Mouse (Mus musculus) hindbrain, embryonic 10.5 days (tissue): ENCODE results near the gene Pax2. TPM values are rescaled to one million over a fixed set of nuclear protein-coding genes. Genes with fewer than 3 reads are reported as not detected.

Source experiments
- DNase-seq: peaks from one replicate; pipeline ENCODE4 v3.0.0-alpha.2; 2017; ENCODE audit warnings: low spot score
- H3K27ac ChIP-seq: fragments of 300-500 bp; sonication (generic); 2 replicates; pipeline ENCODE4 v1.5.1; 2016; ENCODE audit warnings: mild to moderate bottlenecking, moderate library complexity
- H3K27me3 ChIP-seq: fragments of 300-500 bp; sonication (generic); 2 replicates; pipeline ENCODE4 v1.6.1; 2016; ENCODE audit warnings: mild to moderate bottlenecking; ENCODE audit not compliant: poor library complexity, insufficient read depth, severe bottlenecking
- H3K36me3 ChIP-seq: fragments of 300-500 bp; sonication (generic); 2 replicates; pipeline ENCODE4 v1.6.1; 2016; ENCODE audit warnings: mild to moderate bottlenecking, moderate library complexity
- H3K4me1 ChIP-seq: fragments of 300-500 bp; sonication (generic); replicated peaks from 2 replicates; pipeline ENCODE4 v1.6.1; 2016; ENCODE audit warnings: mild to moderate bottlenecking
- H3K4me3 ChIP-seq: fragments of 300-500 bp; sonication (generic); 2 replicates; pipeline ENCODE4 v1.5.1; 2016; ENCODE audit warnings: mild to moderate bottlenecking, moderate library complexity
- H3K9me3 ChIP-seq: fragments of 300-500 bp; sonication (generic); 2 replicates; pipeline ENCODE4 v1.6.1; 2016; ENCODE audit warnings: mild to moderate bottlenecking, moderate library complexity
- WGBS: fragments of 180-500 bp; shearing (Covaris S2); methylation state at CpG from one replicate; pipeline ENCODE4 v1.1.7; 2016; 5-methylcytosine and 5-hydroxymethylcytosine counted together
- polyA plus RNA-seq: library from polyadenylated mRNA; unstranded; fragments of >200 nt; fragmentation: Nextera tagmentation; extraction: Ambion mirVana; gene quantifications from 2 replicates; pipeline ENCODE4 v1.2.1, GENCODE M21; 2016

The Pax2 gene
- polyA plus RNA-seq, 1 experiment from 2014 or later: 8.2 TPM

DNA sequence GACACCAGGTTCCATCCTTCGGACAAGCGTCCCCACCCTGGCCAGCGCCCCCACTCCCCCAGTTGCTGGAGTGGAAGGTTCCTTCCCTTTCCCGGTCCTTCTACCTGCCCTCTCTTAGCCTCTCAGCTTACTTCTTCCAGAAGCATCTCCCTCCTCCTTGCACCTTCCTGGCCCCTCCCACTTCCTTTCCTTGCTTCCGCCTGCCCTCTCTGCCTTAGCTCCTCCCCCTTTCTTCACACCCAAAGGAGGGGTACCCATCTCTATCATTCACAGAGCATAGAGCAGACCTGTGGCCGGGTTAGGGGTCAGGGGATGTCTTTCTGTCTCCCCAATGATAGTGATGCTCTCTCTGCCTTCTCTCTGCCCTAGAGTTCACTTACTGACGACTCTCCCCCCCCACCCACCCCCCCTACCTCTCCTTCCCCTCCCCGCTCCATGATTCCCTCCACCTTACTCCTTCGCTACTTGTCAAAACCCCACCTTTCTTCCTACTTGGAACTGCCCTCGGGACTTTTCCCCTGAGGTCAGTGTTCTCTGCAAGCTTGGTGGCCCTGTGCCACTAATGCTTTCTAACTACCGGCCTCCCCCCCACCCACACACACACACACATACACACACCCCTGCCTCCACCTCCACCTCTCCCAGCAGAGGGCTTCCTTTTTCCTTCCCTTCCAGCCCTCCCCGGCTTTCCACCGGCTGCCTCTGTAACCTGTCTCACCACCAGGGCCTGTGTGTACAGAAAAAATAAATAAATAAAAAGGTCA, 57.0 kb downstream of the Pax2 start:
- DNase-seq: no peak
- no peaks in the 10 kb centered on the region for H3K36me3 ChIP-seq
- no peaks in the 10 kb centered on the region for H3K9me3 ChIP-seq
- WGBS: 76% methylated on average over 13 of the region's 13 CpGs
- no peak overlapping the region for H3K27ac ChIP-seq
- peaks cover 83% of the 10 kb centered on the region for H3K27me3 ChIP-seq
- no peak overlapping the region for H3K4me3 ChIP-seq
- peaks cover 54% of the 10 kb centered on the region for H3K4me1 ChIP-seq

- no peaks in the 10 kb centered on the region for H3K9me3 ChIP-seq
- no peaks in the 10 kb centered on the region for H3K36me3 ChIP-seq
- no peak for DNase-seq
- no peak overlapping the region for H3K27ac ChIP-seq
- H3K4me3 ChIP-seq: no peak overlapping the region
- H3K4me1 ChIP-seq: peaks cover 58% of the 10 kb centered on the region
- WGBS: 88% methylated on average over 3 of the region's 3 CpGs
- peaks cover 95% of the 10 kb centered on the region for H3K27me3 ChIP-seq
Observed at GRCm38 (mm10) chr19:44815111-44815510, 59.3 kb downstream of the Pax2 start.

DNA sequence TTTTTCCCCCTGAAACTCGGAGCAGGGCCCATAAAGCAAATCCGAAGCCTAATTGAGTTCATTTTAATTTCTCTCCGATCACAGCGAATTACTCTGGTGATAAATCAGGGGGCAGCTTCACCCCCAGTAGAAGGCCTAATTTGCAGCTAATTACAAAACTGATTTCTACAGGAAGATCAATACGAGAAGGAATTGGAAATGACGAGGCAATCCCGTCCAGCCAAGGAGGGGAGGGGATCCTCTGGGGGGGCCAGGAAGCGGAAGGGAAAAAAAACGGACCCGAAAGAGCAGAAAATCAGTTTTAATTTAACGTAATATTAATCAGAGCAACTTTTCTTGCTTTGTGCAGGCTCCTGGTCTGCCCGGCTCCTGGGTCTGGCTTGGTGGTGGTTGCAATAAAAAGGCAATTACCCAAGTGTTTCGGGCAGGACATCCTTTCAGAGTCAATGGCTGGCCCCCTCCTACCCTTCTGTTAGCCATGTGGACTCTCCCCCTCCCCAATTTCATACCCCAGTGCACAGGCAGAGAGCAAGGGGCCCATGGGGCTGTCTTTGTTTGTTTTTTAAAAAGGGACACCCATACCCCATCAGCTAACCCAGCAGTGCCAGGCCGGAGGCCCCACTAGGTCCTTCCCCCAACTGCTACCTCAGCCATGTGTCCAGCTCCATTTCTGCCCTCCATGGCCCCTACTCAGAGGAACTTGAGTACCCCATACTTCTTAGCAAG, 61.7 kb downstream of the Pax2 start:
- H3K27ac ChIP-seq: peak overlapping the region; percentile 53
- WGBS: 65% methylated on average over 14 of the region's 14 CpGs
- peaks cover 64% of the 10 kb centered on the region for H3K4me1 ChIP-seq
- no peaks in the 10 kb centered on the region for H3K9me3 ChIP-seq
- no peaks in the 10 kb centered on the region for H3K36me3 ChIP-seq
- peaks cover 96% of the 10 kb centered on the region for H3K27me3 ChIP-seq
- peak; percentile 45 for DNase-seq
- no peak overlapping the region for H3K4me3 ChIP-seq

- H3K4me1 ChIP-seq: peaks cover 64% of the 10 kb centered on the region
- peak overlapping the region; percentile 53 for H3K27ac ChIP-seq
- peaks cover 98% of the 10 kb centered on the region for H3K27me3 ChIP-seq
Observed at GRCm38 (mm10) chr19:44818676-44819075, 62.8 kb downstream of the Pax2 start.

DNA sequence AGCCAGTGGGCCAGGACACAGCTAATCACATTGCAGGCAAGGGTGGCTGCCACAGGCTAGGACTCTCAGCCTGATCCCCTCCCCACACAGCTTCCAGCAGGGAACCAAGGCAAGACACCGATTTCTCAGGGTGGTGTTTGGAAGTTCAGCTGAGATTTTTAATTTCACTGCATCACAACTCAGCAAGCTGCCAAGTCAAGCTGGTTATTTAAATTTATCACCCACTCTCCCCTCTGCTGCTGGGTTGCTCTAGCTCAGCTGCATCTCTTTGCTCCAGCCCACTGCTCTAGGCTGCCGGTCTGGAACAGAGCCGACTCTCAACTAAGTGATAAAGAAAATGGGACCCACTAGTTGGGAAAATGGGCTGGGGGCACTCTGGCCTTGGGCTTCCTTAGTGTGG, 65.7 kb downstream of the Pax2 start:
- Histone ChIP-seq H3K27ac (no peak overlapping the region), H3K27me3 (peaks cover 91% of the 10 kb centered on the region), H3K9me3 (no peaks in the 10 kb centered on the region), H3K4me3 (no peak overlapping the region), H3K36me3 (no peaks in the 10 kb centered on the region), H3K4me1 (peaks cover 74% of the 10 kb centered on the region)
- 76% methylated on average over 3 of the region's 3 CpGs for WGBS
- no peak for DNase-seq

More at GRCm38 (mm10) chr19:44818676-44819075, 62.8 kb downstream of the Pax2 start:
- Histone ChIP-seq H3K4me3 (no peak overlapping the region), H3K9me3 (no peaks in the 10 kb centered on the region), H3K36me3 (no peaks in the 10 kb centered on the region)
- DNase-seq: no peak
- 86% methylated on average over 6 of the region's 6 CpGs for whole genome bisulfite sequencing

GRCm38 (mm10) chr19:44822295-44822694, 66.5 kb downstream of the Pax2 start:
- no peaks in the 10 kb centered on the region for H3K9me3 ChIP-seq
- H3K27ac ChIP-seq: no peak overlapping the region
- peaks cover 87% of the 10 kb centered on the region for H3K27me3 ChIP-seq
- H3K36me3 ChIP-seq: no peaks in the 10 kb centered on the region
- no peak overlapping the region for H3K4me3 ChIP-seq
- DNase-seq: no peak
- peaks cover 67% of the 10 kb centered on the region for H3K4me1 ChIP-seq
- WGBS: 77% methylated on average over 5 of the region's 5 CpGs

DNA sequence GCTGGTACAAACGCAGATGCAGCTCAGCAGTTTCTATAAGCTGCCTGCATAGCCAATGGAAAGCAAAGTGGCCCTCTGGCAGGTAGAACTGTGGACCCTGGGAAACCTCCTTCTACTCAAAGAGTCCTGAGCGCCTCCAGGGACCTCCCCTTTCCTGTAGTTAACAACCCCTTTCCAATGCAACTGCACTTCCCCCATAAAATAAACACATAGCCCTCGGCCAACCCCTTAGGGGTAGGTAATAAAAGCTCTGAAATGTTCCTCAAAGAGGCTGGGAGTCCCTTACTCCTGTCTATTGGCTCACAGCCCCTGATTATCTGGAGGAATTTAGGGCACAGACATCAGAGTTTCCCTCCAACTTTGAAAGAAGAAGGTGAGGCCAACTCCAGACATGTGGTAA, 67.8 kb downstream of the Pax2 start:
- Histone ChIP-seq H3K27me3 (peaks cover 76% of the 10 kb centered on the region), H3K4me1 (peaks cover 53% of the 10 kb centered on the region), H3K27ac (no peak overlapping the region), H3K4me3 (no peak overlapping the region), H3K9me3 (no peaks in the 10 kb centered on the region), H3K36me3 (no peaks in the 10 kb centered on the region)
- 53% methylated on average over 3 of the region's 3 CpGs for WGBS
- no peak for DNase-seq

DNA sequence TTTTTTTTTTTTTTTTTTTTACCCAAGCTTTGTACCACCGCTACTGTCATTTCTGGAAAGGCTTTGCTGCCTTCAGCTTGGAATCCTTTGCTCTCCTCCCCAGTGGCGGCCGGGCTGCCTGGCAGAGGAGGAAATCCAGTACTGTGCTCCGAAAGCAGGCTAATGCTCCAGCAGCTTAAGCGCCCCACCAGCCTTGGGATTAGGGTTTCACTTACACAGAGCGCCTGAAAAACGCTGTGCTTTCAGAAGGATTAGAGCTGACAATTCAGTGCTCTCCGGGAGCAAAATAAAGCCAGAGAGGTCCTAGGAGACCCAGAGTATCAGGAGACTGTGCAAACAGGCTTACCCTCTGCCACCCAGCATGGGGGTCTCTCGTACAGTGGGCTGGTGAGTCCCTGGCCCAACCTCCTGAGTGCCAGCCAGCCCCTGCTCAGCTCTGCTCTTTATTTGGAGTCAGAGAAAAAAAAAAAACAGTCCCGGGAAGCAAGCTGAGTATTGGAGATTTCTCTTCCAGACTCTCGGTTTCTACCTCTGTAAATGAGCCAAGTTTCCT, 69.4 kb downstream of the Pax2 start:
- WGBS: 37% methylated on average over 11 of the region's 11 CpGs
- Histone ChIP-seq H3K27me3 (peaks cover 60% of the 10 kb centered on the region), H3K9me3 (no peaks in the 10 kb centered on the region), H3K4me1 (peaks cover 38% of the 10 kb centered on the region), H3K27ac (no peak overlapping the region), H3K36me3 (no peaks in the 10 kb centered on the region), H3K4me3 (no peak overlapping the region)
- DNase-seq: no peak

- WGBS: 29% methylated on average over 4 of the region's 4 CpGs
- H3K4me3 ChIP-seq: no peak overlapping the region
- H3K4me1 ChIP-seq: peaks cover 32% of the 10 kb centered on the region
- H3K27ac ChIP-seq: no peak overlapping the region
- no peaks in the 10 kb centered on the region for H3K9me3 ChIP-seq
- peak; percentile 40 for DNase-seq
- no peaks in the 10 kb centered on the region for H3K36me3 ChIP-seq
- peaks cover 57% of the 10 kb centered on the region for H3K27me3 ChIP-seq
Observed at GRCm38 (mm10) chr19:44825819-44826218, 70.0 kb downstream of the Pax2 start.

GRCm38 (mm10) chr19:44833391-44833790, 77.5 kb downstream of the Pax2 start:
- H3K36me3 ChIP-seq: no peaks in the 10 kb centered on the region
- no peak for DNase-seq

DNA sequence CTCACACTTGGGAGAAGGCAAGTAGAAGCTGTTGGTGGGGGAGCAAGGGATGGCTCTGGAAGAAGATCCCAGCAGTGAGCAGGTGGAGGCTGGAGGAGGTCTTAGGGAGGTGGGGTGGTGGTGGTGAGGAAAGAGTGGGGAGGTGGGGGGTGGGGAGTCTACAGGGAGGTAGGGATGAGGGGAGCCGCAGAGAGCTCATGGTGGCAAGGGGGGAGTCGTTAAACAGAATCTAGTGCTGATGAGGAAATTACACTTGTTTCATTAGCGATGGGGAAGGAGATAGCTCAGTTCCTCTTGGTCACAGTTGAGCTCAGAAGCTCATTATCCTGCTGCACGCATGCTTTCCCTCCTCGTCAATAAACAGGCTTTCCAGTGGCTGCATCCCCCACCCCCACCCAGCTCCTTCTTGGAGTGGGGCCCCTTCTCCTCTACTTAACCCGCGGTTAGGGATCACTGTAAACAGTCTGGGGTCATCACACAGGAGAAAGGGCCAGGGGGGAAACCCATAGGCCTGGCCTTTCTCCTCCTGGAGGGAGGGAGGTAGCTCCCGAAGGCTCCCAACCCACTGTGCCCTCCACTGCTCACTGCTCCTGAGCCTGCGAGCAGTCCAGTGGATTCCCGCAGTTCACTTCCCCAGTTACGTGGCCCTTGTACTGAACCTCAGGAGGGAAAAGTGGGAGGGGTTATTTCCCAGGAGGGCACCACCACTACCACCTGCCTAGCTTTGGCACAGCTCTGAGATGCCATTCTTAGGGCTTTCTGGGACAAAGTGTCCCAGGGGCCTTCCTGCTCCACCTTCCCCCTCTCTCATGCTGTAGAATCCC, 78.6 kb downstream of the Pax2 start:
- DNase-seq: no peak
- no peak overlapping the region for H3K27ac ChIP-seq
- H3K4me1 ChIP-seq: peaks cover 54% of the 10 kb centered on the region
- H3K27me3 ChIP-seq: peaks cover 88% of the 10 kb centered on the region
- H3K36me3 ChIP-seq: no peaks in the 10 kb centered on the region
- H3K9me3 ChIP-seq: no peaks in the 10 kb centered on the region
- 12% methylated on average over 11 of the region's 11 CpGs for WGBS
- H3K4me3 ChIP-seq: no peak overlapping the region

More at GRCm38 (mm10) chr19:44833391-44833790, 77.5 kb downstream of the Pax2 start:
- H3K4me3 ChIP-seq: no peak overlapping the region
- peaks cover 78% of the 10 kb centered on the region for H3K27me3 ChIP-seq
- peaks cover 54% of the 10 kb centered on the region for H3K4me1 ChIP-seq
- H3K9me3 ChIP-seq: no peaks in the 10 kb centered on the region
- WGBS: 38% methylated on average over 1 of the region's 1 CpGs
- no peak overlapping the region for H3K27ac ChIP-seq

GRCm38 (mm10) chr19:44835042-44835930, 79.4 kb downstream of the Pax2 start:
- H3K36me3 ChIP-seq: no peaks in the 10 kb centered on the region
- peak overlapping the region; percentile 63 for H3K4me3 ChIP-seq
- peaks cover 54% of the 10 kb centered on the region for H3K4me1 ChIP-seq
- no peaks in the 10 kb centered on the region for H3K9me3 ChIP-seq
- 4% methylated on average over 34 of the region's 34 CpGs for WGBS
- H3K27ac ChIP-seq: peak overlapping the region; percentile 78; the same call in 1 of the 2 replicates
- DNase-seq: peak; percentile 41
- peaks cover 96% of the 10 kb centered on the region for H3K27me3 ChIP-seq
